Mouse (Mus musculus) left cerebral cortex, adult 18-20 months (tissue): ENCODE results near the gene Rnf152. TPM values are rescaled to one million over a fixed set of nuclear protein-coding genes. Genes with fewer than 3 reads are reported as not detected.

Source experiments
- DNase-seq, 2 experiments: peaks; one replicate each; pipeline ENCODE4 v3.0.0; 2021 to 2022; ENCODE audit warnings: low spot score in 2 of 2, mixed read lengths in 1 of 2
- total RNA-seq, 2 experiments: library from RNA; stranded (reverse); gene quantifications; 2 replicates each; pipeline ENCODE4 v1.2.3; 2021

Rnf152 gene
- total RNA-seq, 2 experiments from 2014 or later: 8.2 to 8.4 TPM

DNA sequence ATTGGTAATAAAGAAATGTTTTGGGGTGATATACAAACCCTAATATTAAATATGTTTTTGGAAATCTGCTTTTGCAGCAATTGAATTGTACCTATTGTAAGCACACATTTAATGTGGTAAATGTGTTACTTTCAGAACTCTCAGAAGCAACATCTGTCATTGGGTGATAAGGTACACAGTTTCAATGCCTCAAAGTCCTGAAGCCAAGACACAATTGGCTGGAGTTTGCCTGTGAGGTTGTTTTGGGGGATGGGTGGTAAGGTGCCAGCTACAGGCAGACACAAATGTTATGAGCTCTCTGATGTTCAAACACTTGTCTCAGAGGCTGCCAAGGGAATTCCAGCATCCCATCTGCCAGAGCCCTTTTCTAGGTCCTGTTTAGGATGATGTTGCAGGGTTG is 116.3 kb downstream of the Rnf152 start:
- no peak for DNase-seq
